Mouse (Mus musculus) olfactory bulb, adult 2 months (tissue): ENCODE measurements around the gene Atp6v1e2. TPM values are rescaled to one million over a fixed set of nuclear protein-coding genes. Genes with fewer than 3 reads are reported as not detected.
A peak's percentile ranks its signal among the peaks of the same experiment; 100 is the strongest.

Experiments
- H3K27ac ChIP-seq: fragments of 200-500 bp; 2 replicates; pipeline ENCODE4 v1.5.1; 2012; ENCODE audit warnings: low read depth, low read length; ENCODE audit not compliant: insufficient read depth
- H3K4me1 ChIP-seq: fragments of 200-500 bp; 2 replicates; pipeline ENCODE4 v1.6.1; 2012; ENCODE audit warnings: low read length; ENCODE audit not compliant: control insufficient read depth, insufficient read depth
- H3K4me3 ChIP-seq: fragments of 200-500 bp; 2 replicates; pipeline ENCODE4 v1.5.1; 2012; ENCODE audit warnings: mild to moderate bottlenecking, low read depth, low read length, moderate library complexity; ENCODE audit not compliant: insufficient read depth
- CTCF ChIP-seq: fragments of 200-500 bp; IDR thresholded peaks from 2 replicates; pipeline ENCODE4 v1.5.1; 2012; ENCODE audit warnings: low read depth, mild to moderate bottlenecking, low read length, moderate library complexity; ENCODE audit not compliant: insufficient read depth
- POLR2A ChIP-seq: fragments of 200-500 bp; IDR thresholded peaks from 2 replicates; pipeline ENCODE4 v1.6.1; 2012; ENCODE audit warnings: mild to moderate bottlenecking, low read depth, low read length, moderate library complexity; ENCODE audit not compliant: insufficient read depth
- WGBS: fragments of 180-500 bp; shearing (Covaris S2); methylation state at CpG from one replicate; pipeline ENCODE4 v1.1.7; 2018; 5-methylcytosine and 5-hydroxymethylcytosine counted together
- polyA plus RNA-seq: library from polyadenylated mRNA; stranded (reverse); fragments of >200 nt; gene quantifications from 2 replicates; pipeline ENCODE4 v1.2.4, GENCODE M21; 2012; ENCODE audit warnings: low replicate concordance; ENCODE audit not compliant: missing spikeins, insufficient read depth, insufficient read length

Gene Atp6v1e2
- polyA plus RNA-seq, 1 experiment = not detected

- TF ChIP-seq CTCF (no peak), POLR2A (no peak)
- under 1% methylated on average over 20 of the region's 20 CpGs for WGBS
- Histone ChIP-seq H3K27ac (peak overlapping the region; percentile 55), H3K4me3 (peak overlapping the region; percentile 61), H3K4me1 (peaks cover 18% of the 10 kb centered on the region)
Observed at GRCm38 (mm10) chr17:86937497-86938155, 10.1 kb downstream of the Atp6v1e2 start.

DNA sequence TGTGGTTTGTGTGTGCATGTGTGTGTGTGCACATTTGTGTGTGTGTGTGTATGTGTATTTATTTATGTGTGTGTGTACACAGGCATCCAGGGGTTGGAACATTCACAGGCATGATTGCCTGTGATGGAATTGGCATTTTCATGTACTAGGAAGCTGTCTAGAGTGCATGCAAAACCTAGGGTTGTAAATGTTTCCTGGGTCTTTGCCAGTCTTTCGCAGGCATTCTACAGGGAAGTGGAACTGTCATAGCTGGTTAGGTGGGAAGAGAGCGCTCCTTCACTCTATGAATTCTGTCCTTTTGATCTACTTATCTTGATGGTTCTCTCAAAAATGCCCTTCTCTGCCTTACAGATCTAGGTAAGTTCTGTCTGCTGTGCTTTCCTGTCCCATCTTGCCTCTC is 10.6 kb downstream of the Atp6v1e2 start:
- TF ChIP-seq CTCF (no peak), POLR2A (no peak)
- H3K4me1 ChIP-seq = peaks cover 18% of the 10 kb centered on the region
- H3K4me3 ChIP-seq = no peak overlapping the region
- 74% methylated on average over 2 of the region's 2 CpGs for whole genome bisulfite sequencing
- no peak overlapping the region for H3K27ac ChIP-seq

DNA sequence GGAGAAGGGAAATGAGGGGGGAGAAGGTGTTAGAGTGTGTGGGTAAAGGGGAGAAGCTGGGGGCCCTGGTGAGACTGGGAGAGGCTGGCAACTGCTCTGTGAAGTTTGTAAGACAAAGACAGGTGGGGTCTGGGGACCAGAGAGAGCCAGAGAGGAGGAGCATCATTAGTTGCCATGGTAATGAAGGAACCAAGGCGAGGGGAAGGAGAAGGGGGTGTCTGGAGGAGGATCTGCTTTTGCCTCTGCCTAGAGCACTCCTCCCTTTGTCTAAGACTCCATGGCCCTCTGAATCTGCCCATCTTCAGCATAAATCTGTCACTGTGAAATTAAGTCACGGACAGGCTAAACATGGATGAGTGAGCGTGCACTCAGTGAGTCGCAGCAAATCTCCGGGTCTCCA is 14.8 kb downstream of the Atp6v1e2 start:
- 47% methylated on average over 5 of the region's 5 CpGs for WGBS
- Histone ChIP-seq H3K4me1 (peaks cover 11% of the 10 kb centered on the region), H3K4me3 (no peak overlapping the region), H3K27ac (no peak overlapping the region)
- no peak for TF ChIP-seq CTCF

DNA sequence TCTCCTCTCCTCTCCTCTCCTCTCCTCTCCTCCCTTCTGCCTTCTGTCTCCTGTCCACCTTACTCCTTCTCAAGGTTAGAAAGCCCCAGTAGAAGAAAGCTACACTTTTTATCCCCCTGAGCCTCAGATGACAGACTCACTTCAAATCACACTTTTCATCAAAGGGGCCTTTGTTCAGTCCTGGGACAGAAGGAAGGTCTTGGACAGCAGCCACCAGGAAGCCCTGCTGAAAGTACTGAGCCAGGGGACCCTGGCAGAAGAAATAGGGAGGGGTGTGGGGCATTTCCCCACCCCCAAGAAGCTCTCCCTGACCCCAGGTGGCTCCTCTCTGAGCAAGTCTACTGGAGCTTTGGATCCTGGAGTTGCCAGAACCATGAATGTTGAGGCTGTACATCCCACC is 17.7 kb downstream of the Atp6v1e2 start:
- H3K4me3 ChIP-seq = no peak overlapping the region
- TF ChIP-seq CTCF = no peak
- no peak for TF ChIP-seq POLR2A
- no peak overlapping the region for H3K27ac ChIP-seq
- peaks cover 6% of the 10 kb centered on the region for H3K4me1 ChIP-seq

GRCm38 (mm10) chr17:86929355-86929754 is 18.3 kb downstream of the Atp6v1e2 start:
- Histone ChIP-seq H3K4me3 (no peak overlapping the region), H3K4me1 (peaks cover 6% of the 10 kb centered on the region), H3K27ac (no peak overlapping the region)
- 89% methylated on average over 6 of the region's 6 CpGs for WGBS
- TF ChIP-seq POLR2A (no peak), CTCF (no peak)

- Histone ChIP-seq H3K4me1 (no peaks in the 10 kb centered on the region), H3K27ac (no peak overlapping the region), H3K4me3 (no peak overlapping the region)
- 91% methylated on average over 3 of the region's 3 CpGs for WGBS
- TF ChIP-seq CTCF (no peak), POLR2A (no peak)
Observed at GRCm38 (mm10) chr17:86926836-86927235, 20.9 kb downstream of the Atp6v1e2 start.

- Histone ChIP-seq H3K4me3 (no peak overlapping the region), H3K27ac (0 out of 2 replicates have a peak overlapping the region, but pooled peaks have one; percentile 32), H3K4me1 (no peaks in the 10 kb centered on the region)
- WGBS = 56% methylated on average over 3 of the region's 3 CpGs
- TF ChIP-seq CTCF (no peak), POLR2A (no peak)
Observed at GRCm38 (mm10) chr17:86924679-86925078, 23.0 kb downstream of the Atp6v1e2 start.

- 86% methylated on average over 11 of the region's 11 CpGs for WGBS
- Histone ChIP-seq H3K4me1 (no peaks in the 10 kb centered on the region; the same call in 1 of the 2 replicates), H3K27ac (no peak overlapping the region), H3K4me3 (no peak overlapping the region)
- no peak for TF ChIP-seq POLR2A
Observed at GRCm38 (mm10) chr17:86919729-86920128, 28.0 kb downstream of the Atp6v1e2 start.

DNA sequence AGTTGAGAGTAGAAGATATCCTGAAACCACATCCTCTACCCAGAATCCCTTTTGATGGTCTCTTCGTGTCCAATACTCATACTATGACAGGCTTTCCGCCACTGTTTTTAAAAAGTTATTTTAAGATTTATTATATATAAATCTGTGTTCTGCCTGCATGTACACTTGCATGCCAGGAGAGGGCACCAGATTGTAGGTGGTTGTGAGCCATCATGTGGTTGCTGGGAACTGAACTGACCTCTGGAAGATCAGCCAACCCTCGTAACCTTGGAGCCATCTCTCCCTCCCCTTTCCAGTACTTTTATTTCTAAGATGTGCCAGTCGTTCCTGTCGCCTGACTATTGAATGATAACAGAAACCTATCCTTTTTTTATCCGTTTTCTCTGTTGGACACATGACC is 28.9 kb downstream of the Atp6v1e2 start:
- H3K4me1 ChIP-seq = peaks cover 1% of the 10 kb centered on the region; the same call in 1 of the 2 replicates
- no peak for TF ChIP-seq CTCF
- no peak overlapping the region for H3K4me3 ChIP-seq
- WGBS = 72% methylated on average over 6 of the region's 6 CpGs
- no peak overlapping the region for H3K27ac ChIP-seq

- Histone ChIP-seq H3K4me1 (peaks cover 2% of the 10 kb centered on the region; the same call in 1 of the 2 replicates), H3K4me3 (no peak within 1 kb of the TSS), H3K27ac (no peak within 1 kb of the TSS)
- TF ChIP-seq CTCF (no peak), POLR2A (no peak)
- 90% methylated on average over 10 of the region's 10 CpGs for WGBS
Observed at GRCm38 (mm10) chr17:86917048-86917447, 30.6 kb downstream of the Atp6v1e2 start, which contains the start of gene Tmem247. TSS of gene Tmem247 (plus strand) at chr17:86917348.
